Mouse (Mus musculus): ENCODE data around the gene Nrxn3.

Gene Nrxn3

GRCm38 (mm10) chr12:90095754-90096153 lies 1373.1 kb downstream of the Nrxn3 start:
- no peak for DNase-seq (ENCODE audit: low spot score in 2 of 2)

- no peak for DNase-seq (ENCODE audit: low spot score in 2 of 2)
Observed at GRCm38 (mm10) chr12:90113351-90113791, 1390.7 kb downstream of the Nrxn3 start.

GRCm38 (mm10) chr12:90131927-90132869 lies 1409.5 kb downstream of the Nrxn3 start:
- DNase-seq (ENCODE audit: low spot score in 2 of 2): no peak

GRCm38 (mm10) chr12:90142011-90142410 lies 1419.3 kb downstream of the Nrxn3 start:
- DNase-seq (ENCODE audit: low spot score in 2 of 2): no peak

GRCm38 (mm10) chr12:90144247-90144646 lies 1421.6 kb downstream of the Nrxn3 start:
- DNase-seq (ENCODE audit: low spot score in 2 of 2): no peak

- no peak for DNase-seq (ENCODE audit: low spot score in 2 of 2)
Observed at GRCm38 (mm10) chr12:90158131-90158772, 1435.6 kb downstream of the Nrxn3 start.

- DNase-seq (ENCODE audit: low spot score in 2 of 2): no peak
Observed at GRCm38 (mm10) chr12:90159911-90160310, 1437.2 kb downstream of the Nrxn3 start.

- DNase-seq (ENCODE audit: low spot score in 2 of 2): no peak
Observed at GRCm38 (mm10) chr12:90166118-90166517, 1443.4 kb downstream of the Nrxn3 start.

- no peak for DNase-seq (ENCODE audit: low spot score in 2 of 2)
Observed at GRCm38 (mm10) chr12:90181566-90181965, 1458.9 kb downstream of the Nrxn3 start.

GRCm38 (mm10) chr12:90183021-90183420 lies 1460.3 kb downstream of the Nrxn3 start:
- no peak for DNase-seq (ENCODE audit: low spot score in 2 of 2)

- DNase-seq (ENCODE audit: low spot score in 2 of 2): no peak
Observed at GRCm38 (mm10) chr12:90196161-90196560, 1473.5 kb downstream of the Nrxn3 start.

GRCm38 (mm10) chr12:90197994-90198393 lies 1475.3 kb downstream of the Nrxn3 start:
- DNase-seq (ENCODE audit: low spot score in 2 of 2): no peak

GRCm38 (mm10) chr12:90202501-90202900 lies 1479.8 kb downstream of the Nrxn3 start:
- no peak for DNase-seq (ENCODE audit: low spot score in 2 of 2)

- DNase-seq (ENCODE audit: low spot score in 2 of 2): no peak
Observed at GRCm38 (mm10) chr12:90211410-90211809, 1488.7 kb downstream of the Nrxn3 start.

- DNase-seq (ENCODE audit: low spot score in 2 of 2): no peak
Observed at GRCm38 (mm10) chr12:90217060-90217459, 1494.4 kb downstream of the Nrxn3 start.

GRCm38 (mm10) chr12:90229062-90229461 lies 1506.4 kb downstream of the Nrxn3 start:
- no peak for DNase-seq (ENCODE audit: low spot score in 2 of 2)

GRCm38 (mm10) chr12:90236093-90236492 lies 1513.4 kb downstream of the Nrxn3 start:
- DNase-seq (ENCODE audit: low spot score in 2 of 2): no peak

GRCm38 (mm10) chr12:90260301-90260700 lies 1537.6 kb downstream of the Nrxn3 start:
- no peak for DNase-seq (ENCODE audit: low spot score in 2 of 2)

GRCm38 (mm10) chr12:90268111-90268510 lies 1545.4 kb downstream of the Nrxn3 start:
- no peak for DNase-seq (ENCODE audit: low spot score in 2 of 2)

GRCm38 (mm10) chr12:90270763-90271379 lies 1548.2 kb downstream of the Nrxn3 start:
- no peak for DNase-seq (ENCODE audit: low spot score in 2 of 2)

GRCm38 (mm10) chr12:90274621-90275236 lies 1552.1 kb downstream of the Nrxn3 start:
- no peak for DNase-seq (ENCODE audit: low spot score in 2 of 2)

GRCm38 (mm10) chr12:90281236-90281635 lies 1558.6 kb downstream of the Nrxn3 start:
- no peak for DNase-seq (ENCODE audit: low spot score in 2 of 2)
